Mouse (Mus musculus) MEL (cell line): Measurements from ENCODE around the gene Spata45.

Source experiments
- CTCF ChIP-seq, 3 experiments: IDR thresholded peaks in 2 of 3; conservative IDR thresholded peaks in 1 of 3; 2 replicates each; pipeline ENCODE4 v1.5.1; 2011 to 2012; ENCODE audit warnings: low read length in 3 of 3, low read depth in 2 of 3, mild to moderate bottlenecking in 2 of 3, improper control_type of control experiment in 1 of 3, inconsistent platforms in 1 of 3, mixed read lengths in 1 of 3, moderate library complexity in 1 of 3; ENCODE audit not compliant: control insufficient read depth in 1 of 3, insufficient read depth in 1 of 3, poor library complexity in 1 of 3, severe bottlenecking in 1 of 3
- EP300 ChIP-seq, 2 experiments: IDR thresholded peaks; 2 replicates each; pipeline ENCODE4 v1.6.1; 2011; ENCODE audit warnings: improper control_type of control experiment in 2 of 2, low read length in 2 of 2, low read depth in 1 of 2, mild to moderate bottlenecking in 1 of 2
- MAFK ChIP-seq: IDR thresholded peaks from 2 replicates; pipeline ENCODE4 v1.6.1; 2011; ENCODE audit warnings: low read depth, mild to moderate bottlenecking, low read length, improper control_type of control experiment, borderline replicate concordance
- MAX ChIP-seq: IDR thresholded peaks from 2 replicates; pipeline ENCODE4 v1.6.1; 2011; ENCODE audit warnings: low read length, improper control_type of control experiment
- POLR2A ChIP-seq, 2 experiments: IDR thresholded peaks; 2 replicates each; pipeline ENCODE4 v1.6.1; 2011 to 2012; ENCODE audit warnings: low read length in 2 of 2, mild to moderate bottlenecking in 2 of 2, control low read depth in 1 of 2, improper control_type of control experiment in 1 of 2, low read depth in 1 of 2, moderate library complexity in 1 of 2; ENCODE audit not compliant: control insufficient read depth in 1 of 2, insufficient read depth in 1 of 2, poor library complexity in 1 of 2
- RCOR1 ChIP-seq: IDR thresholded peaks from 2 replicates; pipeline ENCODE4 v1.6.1; 2012; ENCODE audit warnings: low read depth, mild to moderate bottlenecking, inconsistent platforms, low read length, improper control_type of control experiment
- TAL1 ChIP-seq: IDR thresholded peaks from 2 replicates; pipeline ENCODE4 v1.6.1; 2012; ENCODE audit warnings: mild to moderate bottlenecking, inconsistent platforms, low read length, moderate library complexity, mixed read lengths
- UBTF ChIP-seq: IDR thresholded peaks from 2 replicates; pipeline ENCODE4 v1.6.1; 2012; ENCODE audit warnings: low read depth, mild to moderate bottlenecking, inconsistent platforms, low read length, improper control_type of control experiment, moderate library complexity, borderline replicate concordance; ENCODE audit not compliant: insufficient read depth
- ZKSCAN1 ChIP-seq: IDR thresholded peaks from 2 replicates; pipeline ENCODE4 v1.6.1; 2012; ENCODE audit warnings: low read depth, mild to moderate bottlenecking, inconsistent platforms, low read length, improper control_type of control experiment, moderate library complexity

- TF ChIP-seq POLR2A (IDR thresholded peaks at IDR 0.05; ENCODE audit: control insufficient read depth in 1 of 2, insufficient read depth in 1 of 2, low read depth in 1 of 2, low read length in 2 of 2, poor library complexity in 1 of 2): no peak
- no peak for TF ChIP-seq CTCF (IDR thresholded peaks at IDR 0.05 in 2 of 3, conservative IDR thresholded peaks at IDR 0.05 in 1 of 3; ENCODE audit: control insufficient read depth in 1 of 3, insufficient read depth in 1 of 3, low read depth in 2 of 3, low read length in 3 of 3, poor library complexity in 1 of 3, severe bottlenecking in 1 of 3)
- no peak for TF ChIP-seq RCOR1
- peak; percentile 45 to 67; a peak in 3 of 4 replicates for TF ChIP-seq EP300 (IDR thresholded peaks at IDR 0.05; ENCODE audit: low read depth in 1 of 2, low read length in 2 of 2)
- TF ChIP-seq MAFK: no peak
- no peak for TF ChIP-seq UBTF
- no peak for TF ChIP-seq MAX
- no peak for TF ChIP-seq TAL1
- no peak for TF ChIP-seq ZKSCAN1
Observed at GRCm38 (mm10) chr1:191042688-191043087, 6.2 kb downstream of the Spata45 start.
